Mouse (Mus musculus) lung, postnatal 14 days (tissue): ENCODE results near the gene Olfr49.

Source experiments
- DNase-seq: peaks from one replicate; pipeline ENCODE4 v3.0.0; 2021

Olfr49 gene

DNA sequence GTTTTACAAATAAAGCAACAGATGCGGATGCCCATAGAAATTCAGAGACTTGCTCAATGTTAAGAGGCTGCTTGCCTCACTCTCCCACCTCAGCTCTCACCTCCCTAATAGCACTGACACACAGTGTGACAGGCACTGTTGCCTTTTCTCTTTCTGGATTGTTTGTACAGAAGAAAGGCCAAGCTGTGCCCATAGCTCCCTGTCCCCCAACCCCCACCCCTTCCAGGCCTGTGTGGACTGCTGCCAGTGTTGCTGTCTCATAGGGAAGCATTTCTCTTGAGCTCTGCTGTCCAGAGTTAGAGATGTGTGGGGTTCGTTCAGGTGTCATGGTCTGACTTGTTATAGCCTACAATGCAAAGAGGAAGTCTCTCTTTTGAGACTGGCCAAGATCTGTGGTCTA is 24.5 kb downstream of the Olfr49 start:
- DNase-seq: no peak

- DNase-seq: no peak
These were observed 25.0 kb downstream of the Olfr49 start for GRCm38 (mm10) chr14:54259722-54260085.

DNA sequence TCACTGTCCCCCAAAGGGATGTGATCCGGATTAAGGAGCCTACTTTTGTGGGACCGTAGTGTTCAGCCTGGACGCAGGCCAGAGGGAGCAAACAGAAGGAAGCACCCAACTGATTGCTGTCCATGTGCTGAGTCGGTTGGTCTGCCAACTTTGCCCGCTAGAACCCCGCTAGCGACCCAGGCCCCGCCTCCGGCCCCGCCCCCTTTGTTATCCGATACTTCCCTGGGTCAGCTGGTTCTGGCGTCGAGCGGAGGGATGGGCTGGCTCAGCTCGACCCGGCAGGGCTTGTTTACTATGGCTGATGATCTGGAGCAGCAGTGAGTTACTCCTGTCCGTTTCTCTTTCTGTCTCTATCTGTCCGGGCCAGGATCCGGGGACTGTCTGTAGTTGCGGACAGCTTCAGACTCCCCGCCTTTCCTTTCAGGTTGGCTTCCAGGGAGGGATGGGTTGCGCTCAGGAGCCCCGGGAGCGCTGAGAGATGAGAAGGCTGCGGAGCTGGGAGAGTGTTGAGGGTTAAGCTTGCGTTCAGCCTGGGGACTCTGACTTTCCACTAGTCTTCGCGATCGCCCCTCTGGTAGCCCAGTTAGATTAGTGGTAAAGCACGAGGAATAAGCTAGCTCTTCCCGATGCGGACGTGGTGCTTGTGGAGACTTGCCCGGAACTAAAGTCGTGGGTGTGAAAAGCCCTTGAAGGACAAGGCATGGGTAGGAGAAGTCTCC is 25.6 kb downstream of the Olfr49 start:
- peak; percentile 98 for DNase-seq

DNA sequence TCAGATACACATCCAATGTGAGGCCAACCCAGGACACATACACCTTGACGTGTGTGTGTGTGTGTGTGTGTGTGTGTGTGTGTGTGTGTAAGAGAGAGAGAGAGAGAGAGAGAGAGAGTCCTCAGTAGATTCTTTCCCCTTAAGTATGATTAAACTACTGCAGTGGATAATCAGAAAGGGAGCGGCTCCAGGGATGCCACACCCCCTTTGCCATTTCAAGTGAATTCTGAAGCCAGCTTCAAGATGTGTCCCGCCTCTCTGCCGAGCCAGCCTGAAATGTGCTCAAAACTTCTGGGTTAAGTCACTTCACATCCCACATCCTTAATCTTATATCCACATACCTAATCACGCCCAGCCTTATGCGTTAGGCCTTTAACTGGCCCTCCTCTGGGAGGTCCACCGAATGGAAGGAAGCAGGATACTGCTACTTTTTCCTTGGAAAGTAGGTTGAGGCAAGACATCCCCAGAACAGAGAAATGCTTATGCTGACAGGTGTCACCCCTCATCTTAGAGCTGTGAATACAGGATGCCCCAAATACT is 26.5 kb downstream of the Olfr49 start:
- DNase-seq: no peak

GRCm38 (mm10) chr14:54254670-54255202 is 30.0 kb downstream of the Olfr49 start:
- DNase-seq: no peak

- DNase-seq: peak; percentile 99
These were observed 30.9 kb downstream of the Olfr49 start, which contains the start of the genes Dad1 and Abhd4 for GRCm38 (mm10) chr14:54253741-54254291. TSS of gene Dad1 (minus strand) at chr14:54254104. TSS of gene Abhd4 (plus strand) at chr14:54254188.

DNA sequence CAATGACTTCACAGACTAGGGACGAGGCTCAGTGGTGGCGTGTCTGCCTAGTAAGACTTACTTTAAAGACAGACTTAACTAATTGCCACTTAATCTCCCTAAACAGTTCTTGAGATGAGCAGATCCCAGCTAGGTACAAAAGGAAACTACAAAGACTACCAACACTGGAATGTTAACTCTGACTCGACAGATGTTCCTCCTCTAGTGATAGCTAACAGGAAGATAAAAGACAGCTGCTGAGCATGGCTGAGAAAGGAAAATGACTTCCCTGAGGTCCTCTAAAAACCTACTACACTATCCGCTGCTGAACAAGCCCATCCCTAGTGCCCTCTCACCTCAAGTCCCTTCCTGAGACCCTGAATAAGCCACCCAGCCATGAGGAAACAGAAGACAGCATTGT is 34.6 kb downstream of the Olfr49 start:
- no peak for DNase-seq

DNA sequence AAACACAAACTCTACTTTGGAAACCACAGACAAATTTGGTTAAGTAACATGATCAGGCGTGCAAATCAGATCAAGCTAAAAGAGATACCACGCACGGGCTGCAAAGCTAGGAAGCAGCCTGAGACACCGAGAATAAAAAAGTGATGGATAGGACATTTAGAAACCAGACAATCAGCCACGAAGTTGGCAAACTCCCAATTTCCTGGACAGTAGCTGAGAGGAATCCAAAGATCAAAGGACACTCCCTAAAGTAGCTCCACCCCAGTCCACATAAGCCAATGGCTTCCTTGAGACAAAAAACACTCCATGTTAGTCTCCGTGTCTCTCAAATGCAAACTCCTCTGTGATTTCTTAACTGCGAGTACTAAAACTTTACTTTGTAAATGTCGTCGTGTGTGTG is 35.4 kb downstream of the Olfr49 start:
- DNase-seq: peak; percentile 53

DNA sequence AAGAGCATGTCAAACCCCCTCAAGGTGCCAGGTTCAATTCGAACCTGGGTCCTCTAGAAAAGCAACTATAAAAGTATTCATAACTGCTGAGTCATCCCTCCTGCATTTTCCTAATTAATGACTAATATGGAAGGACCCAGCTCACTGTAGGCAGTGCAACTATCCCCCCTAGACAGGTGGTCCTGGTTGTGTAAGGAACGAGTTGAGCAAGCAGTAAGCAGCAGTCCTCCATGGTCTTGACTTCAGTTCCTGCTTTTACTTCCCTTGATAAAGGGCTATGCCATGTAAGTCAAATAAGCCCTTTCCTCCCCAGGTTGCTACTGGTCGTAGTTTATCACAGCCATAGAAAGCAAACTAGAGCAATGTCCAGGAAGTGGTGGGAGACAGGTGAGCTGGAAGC is 38.5 kb downstream of the Olfr49 start:
- DNase-seq: no peak

DNA sequence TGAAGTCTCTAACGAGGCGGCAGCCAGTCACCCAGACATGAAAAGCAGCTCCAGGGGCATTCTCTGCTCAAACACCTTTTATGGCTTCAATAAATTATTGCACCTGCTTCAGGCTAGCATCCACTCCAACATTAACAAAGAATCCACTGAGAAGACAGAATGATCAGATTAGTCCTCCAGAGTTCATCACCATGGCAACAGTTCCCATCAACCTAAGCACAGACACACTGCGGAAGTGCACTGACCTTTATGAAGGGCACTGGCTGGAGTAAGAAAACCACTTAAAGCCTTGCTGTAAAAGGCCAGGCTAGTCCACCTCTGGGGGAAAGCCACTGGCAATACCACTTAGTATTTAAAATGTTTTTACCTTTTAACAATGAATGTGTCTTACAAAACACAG is 40.6 kb downstream of the Olfr49 start:
- DNase-seq: no peak

- no peak for DNase-seq
These were observed 44.2 kb downstream of the Olfr49 start for GRCm38 (mm10) chr14:54240542-54240941.

DNA sequence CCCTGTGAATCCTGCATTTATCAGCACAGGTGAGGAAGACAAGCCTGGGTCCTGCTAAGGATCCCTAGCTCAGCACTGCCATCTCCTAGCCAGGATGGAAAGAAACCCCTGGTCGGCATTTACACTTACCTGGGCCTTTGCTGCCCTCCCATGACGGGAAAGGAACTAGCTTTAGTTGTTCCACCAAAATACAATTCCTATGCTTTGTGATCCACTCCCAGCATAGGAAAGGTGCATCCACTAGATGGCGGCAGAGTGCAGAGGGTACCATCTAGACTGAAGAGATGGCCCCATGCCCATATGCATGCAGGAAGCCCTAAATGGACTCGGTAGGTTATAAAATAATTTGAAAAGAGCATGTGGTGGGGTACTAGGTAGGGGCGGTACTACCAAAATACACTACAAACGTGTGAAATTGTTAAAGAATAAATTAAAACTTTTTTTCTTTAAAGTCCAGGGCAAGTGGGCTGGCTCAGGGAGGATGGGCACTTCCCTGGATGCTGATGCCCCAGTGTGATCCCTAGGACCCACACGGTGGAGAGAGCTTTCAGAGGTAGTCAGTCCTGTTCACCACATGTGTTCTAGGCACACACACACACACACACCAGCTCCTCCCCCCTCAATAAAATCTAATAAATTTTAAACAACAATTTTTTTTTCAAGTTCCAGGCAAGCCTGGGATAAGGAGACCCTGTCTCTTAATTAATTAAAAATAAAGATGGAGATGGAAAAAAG is 45.6 kb downstream of the Olfr49 start:
- DNase-seq: peak; percentile 95

- DNase-seq: no peak
These were observed 47.9 kb downstream of the Olfr49 start for GRCm38 (mm10) chr14:54236881-54237280.

DNA sequence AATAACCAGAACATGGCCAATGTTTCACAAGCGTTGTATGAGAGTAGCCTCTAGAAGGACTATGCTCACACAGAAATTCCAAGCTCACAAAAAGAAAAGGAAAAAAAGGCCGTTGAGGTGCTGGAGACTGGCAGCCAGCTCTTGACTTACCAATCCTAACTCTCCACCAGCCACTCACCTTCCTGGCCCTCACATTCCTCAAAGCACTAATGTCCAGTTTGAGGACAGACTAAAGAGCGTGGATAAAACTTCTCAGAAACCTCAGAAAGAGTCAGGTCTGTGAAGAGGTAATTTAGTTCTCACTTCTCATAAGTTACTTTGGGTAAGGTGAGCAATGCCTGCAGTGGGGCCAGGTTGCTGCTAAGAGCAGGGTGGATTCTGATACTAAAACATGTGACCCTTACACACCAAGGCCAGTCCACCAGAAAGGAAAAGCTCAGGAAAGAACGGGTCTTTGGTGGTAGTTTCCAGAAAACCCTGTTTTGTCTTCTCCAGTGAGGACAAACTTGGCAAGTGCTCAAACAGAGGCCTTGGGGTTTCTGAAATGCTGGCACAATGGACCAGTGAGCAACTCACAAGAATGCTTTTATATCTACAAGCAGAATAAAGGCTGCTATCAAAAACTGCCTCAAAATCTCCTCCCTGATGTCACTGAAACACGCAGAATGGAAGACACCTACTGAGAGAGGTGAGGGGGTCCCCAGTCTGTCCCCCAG is 48.8 kb downstream of the Olfr49 start:
- DNase-seq: no peak

DNA sequence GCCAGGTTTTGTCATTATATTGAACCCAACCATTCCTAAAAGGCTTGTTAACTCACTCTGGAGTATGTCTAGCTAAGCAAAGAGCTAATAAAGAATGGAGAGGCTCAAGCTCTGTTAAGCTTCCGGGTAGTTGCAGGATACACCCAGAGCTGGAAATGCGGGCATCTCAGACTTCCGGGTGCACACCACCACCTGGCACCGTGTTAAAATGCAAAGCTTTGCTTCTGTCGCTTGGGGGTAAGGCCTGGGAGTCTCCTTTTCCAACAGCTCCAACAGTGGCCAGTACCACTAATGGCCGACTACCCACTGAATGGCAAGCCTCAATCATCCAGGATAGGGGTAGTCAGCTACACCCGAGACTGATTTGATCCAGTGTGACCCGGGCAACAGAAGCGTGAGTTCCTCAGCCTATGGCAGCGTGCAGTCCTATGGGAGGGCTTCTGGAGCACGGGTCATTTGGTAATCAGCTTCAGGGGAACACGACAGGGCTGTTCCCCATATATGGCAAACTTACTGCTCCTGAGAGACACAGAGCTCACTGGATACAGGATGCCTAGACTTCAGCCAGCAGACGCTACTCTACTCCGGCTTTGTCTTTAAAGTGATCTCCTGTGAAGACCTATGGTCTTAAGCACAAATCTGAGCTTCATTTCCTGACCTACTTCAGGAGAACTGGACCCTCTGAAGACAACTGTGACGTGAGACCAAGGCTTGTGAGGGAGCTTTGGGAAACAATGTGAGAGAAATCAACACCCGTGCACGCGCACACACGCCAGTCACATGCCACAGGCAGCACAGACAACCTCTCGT is 50.3 kb downstream of the Olfr49 start:
- DNase-seq: no peak

DNA sequence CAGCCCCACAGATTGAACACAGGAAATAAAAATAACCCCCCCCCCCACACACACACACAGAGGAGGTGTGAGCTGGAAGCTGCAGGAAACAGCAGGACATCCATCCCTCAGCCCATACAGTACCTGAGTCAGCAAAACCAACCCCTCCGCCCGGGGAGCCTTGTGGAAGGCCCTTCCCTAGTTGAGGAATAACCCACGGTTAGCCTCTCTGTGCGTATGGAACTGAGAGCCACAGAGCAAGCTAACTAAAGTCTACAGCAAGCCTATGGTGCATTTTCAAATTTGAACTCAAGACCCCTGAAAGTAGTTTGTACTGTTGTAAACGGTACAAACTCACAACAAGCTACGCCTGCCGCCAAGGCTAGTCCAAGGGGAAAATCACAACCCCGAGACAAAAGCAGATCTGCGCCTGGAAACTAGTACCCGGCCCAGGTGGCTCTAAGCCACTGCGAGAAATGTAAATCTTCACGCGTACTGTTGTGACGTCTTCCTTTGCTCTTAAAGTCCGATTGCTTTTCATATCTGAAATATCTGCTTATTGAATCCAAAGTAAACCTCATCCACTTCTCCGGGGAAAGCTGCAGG is 51.1 kb downstream of the Olfr49 start:
- DNase-seq: no peak

GRCm38 (mm10) chr14:54232811-54233558 is 51.8 kb downstream of the Olfr49 start:
- peak; percentile 59 for DNase-seq

GRCm38 (mm10) chr14:54232143-54232542 is 52.6 kb downstream of the Olfr49 start:
- no peak for DNase-seq

DNA sequence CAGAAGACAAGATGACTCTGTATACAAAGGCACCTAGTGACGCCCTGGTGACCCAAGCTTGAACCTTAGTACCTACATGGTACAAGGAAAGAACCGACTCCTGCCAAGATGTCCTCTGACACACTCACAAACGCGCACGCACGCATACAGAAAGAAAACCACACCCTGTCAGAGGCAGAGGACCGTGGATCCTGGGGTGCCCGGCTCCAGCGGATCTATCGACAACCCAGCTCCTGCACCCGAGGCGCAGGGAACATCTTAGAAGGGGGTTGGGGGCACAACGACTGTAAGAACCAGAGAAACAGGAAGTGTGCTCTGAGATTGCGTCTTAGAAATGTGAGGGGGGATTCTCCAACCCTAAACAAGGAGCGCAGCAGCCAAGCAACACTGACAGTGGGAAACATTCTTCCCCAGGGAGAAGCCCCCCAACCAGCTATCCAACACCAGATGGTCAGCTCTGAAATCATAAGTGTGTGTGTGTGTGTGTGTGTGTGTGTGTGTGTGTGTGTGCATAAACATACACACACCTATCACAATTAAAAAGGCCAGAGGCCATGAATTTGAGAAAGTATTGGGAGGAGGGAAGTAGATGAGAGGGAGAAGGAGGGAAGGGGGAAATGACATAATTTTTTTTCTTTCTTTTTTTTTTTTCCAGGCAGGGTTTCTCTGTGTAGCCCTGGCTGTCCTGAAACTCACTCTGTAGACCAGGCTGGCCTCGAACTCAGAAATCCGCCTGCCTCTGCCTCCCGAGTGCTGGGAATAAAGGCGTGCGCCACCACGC is 53.4 kb downstream of the Olfr49 start:
- DNase-seq: no peak

GRCm38 (mm10) chr14:54230638-54231150 is 54.0 kb downstream of the Olfr49 start:
- no peak for DNase-seq
